Mouse (Mus musculus) embryonic stem cell, embryonic (primary cell): ENCODE measurements around the gene Ak1.

ENCODE experiments used
- CTCF ChIA-PET, 4 experiments: fragments of 300-600 bp in 2 of 4; fragments of 350-600 bp in 2 of 4; sonication (Branson Sonifier 250); formaldehyde crosslinking; loops; one replicate each; lab custom pipeline; 2022; ENCODE audit warnings: inconsistent platforms in 2 of 4; lab: Charles Lee
- POLR2A ChIA-PET, 4 experiments: fragments of 300-600 bp in 2 of 4; fragments of 350-600 bp in 2 of 4; sonication (Branson Sonifier 250); formaldehyde crosslinking; loops; one replicate each; lab custom pipeline; 2022; ENCODE audit warnings: antibody characterized with exemption in 4 of 4, inconsistent platforms in 1 of 4; lab: Charles Lee

Ak1 gene

GRCm38 (mm10) chr2:32610610-32611229, 10.8 kb upstream of the Ak1 start:
- CTCF ChIA-PET: interaction anchor here in 3 of 4 experiments (0.8 to 1.9 kb wide), 12 partner anchors 23 to 298 kb away, joined by 3 to 6 read pairs (median 4); partner anchors contain the start of genes Dpm2 (in 1 of the 3) and Eng (in 1 of the 3)
- POLR2A ChIA-PET: interaction anchor here in 2 of 4 experiments (0.6 to 4.8 kb wide), 14 partner anchors 8 to 117 kb away, joined by 3 to 22 read pairs (median 3); partner anchors contain the start of genes 9430097D07Rik (in 1 of the 2), Fpgs (in 1 of the 2) and Pip5kl1 (in 1 of the 2)

DNA sequence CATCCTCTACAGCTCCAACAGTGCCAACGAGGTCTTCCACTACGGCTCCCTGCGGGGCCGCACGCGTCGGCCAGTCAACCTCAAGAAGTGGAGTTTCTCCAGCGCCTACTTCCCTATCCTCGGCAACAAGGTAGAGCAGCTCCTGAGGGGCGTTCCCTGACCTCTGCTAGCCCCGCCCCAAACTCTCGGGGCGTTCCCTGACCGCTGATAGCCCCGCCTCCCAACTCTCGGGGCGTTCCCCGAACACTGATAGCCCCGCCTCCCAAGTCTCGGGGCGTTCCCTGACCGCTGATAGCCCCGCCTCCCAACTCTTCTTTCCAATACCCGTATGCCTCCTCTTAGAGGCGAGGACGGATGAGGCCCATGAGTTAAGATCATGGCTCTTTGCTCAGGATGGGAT, 9.3 kb upstream of the Ak1 start:
- POLR2A ChIA-PET: interaction anchor here in 3 of 4 experiments (0.5 to 3.5 kb wide), 30 partner anchors 9 to 349 kb away, joined by 3 to 29 read pairs (median 3); partner anchors contain the start of genes Dpm2 (in 1 of the 3), Lrsam1 (in 1 of the 3), Rpl12 (in 1 of the 3) and St6galnac4 (in 1 of the 3)

DNA sequence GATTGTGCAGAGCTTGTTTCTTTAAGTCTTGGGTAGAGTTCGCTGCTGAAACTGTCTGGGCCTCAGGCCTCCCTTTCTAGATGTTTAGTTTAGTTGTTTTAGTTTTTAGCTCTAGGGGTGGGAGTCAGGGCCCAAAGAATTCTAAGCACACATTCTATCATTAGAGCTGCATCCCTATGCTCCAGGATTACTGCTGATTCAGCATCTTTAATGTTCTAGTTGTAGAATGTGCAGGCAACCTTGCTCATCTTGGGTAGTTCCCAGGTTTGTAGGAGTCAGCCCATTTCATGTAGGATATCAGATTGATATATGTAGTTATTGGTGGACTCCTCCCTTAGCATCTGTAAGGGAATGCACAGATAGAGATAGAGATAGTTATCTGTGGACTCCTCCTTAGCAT, 4.4 kb upstream of the Ak1 start:
- CTCF ChIA-PET: interaction anchor here in 2 of 4 experiments (1.0 to 1.3 kb wide), 2 partner anchors 14 to 34 kb away, joined by 3 to 5 read pairs; no protein-coding TSS in a partner anchor
- POLR2A ChIA-PET: interaction anchor here in 2 of 4 experiments (0.6 to 1.7 kb wide), 7 partner anchors 8 to 83 kb away, joined by 3 to 7 read pairs (median 4); partner anchors contain the start of gene St6galnac4 (in 1 of the 2)

More for the DNA sequence above, 9.3 kb upstream of the Ak1 start:
- CTCF ChIA-PET: interaction anchor here (0.5 to 1.5 kb wide), 32 partner anchors 9 to 396 kb away, joined by 3 to 14 read pairs (median 4); partner anchors contain the start of genes Dpm2 (in 1 of the 4) and Pip5kl1 (in 1 of the 4)

DNA sequence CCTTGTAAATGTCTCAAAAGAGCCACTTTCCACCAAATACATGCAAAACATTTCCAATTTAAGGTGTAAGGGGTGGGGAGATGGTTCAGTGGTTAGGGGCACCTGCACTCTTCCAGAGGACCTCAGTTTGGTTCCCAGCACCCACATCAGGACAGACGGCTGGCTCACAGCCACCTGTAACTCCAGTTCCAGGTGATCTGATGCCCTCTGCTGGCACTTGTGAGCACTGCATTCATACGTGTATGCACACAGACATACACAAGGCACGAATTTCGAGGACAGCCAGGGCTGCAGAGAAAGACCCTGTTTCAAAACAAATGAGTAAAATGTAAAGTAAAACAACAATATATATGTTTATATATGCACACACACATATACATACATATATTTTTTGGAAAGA, 4.0 kb upstream of the Ak1 start:
- POLR2A ChIA-PET: interaction anchor here in 3 of 4 experiments (0.6 to 3.0 kb wide), 5 partner anchors 9 to 128 kb away, joined by 3 to 20 read pairs (median 7); no protein-coding TSS in a partner anchor

DNA sequence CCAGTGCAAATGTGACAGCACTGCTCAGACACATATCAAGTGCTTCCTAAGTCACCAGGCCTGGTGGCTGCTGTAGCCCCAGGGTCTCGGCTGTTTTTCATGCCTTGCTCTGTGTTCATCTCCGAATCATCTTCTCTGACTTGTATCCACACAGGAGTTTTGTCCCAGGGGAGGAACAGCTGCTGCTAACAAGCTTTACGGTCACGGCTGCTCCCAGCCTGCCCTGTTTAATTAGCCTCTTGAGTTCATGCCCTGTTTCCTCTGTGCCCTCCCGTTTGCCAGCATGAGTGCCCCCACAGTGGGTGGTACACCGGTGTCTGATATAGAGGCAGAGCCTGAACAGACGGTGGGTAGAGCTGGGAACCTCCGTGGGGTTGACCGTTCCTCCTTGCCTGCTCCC, 3.5 kb upstream of the Ak1 start:
- CTCF ChIA-PET: interaction anchor here in 2 of 4 experiments (0.9 to 1.4 kb wide), 3 partner anchors 10 to 71 kb away, joined by 3 to 6 read pairs (median 4); no protein-coding TSS in a partner anchor
- POLR2A ChIA-PET: interaction anchor here in 3 of 4 experiments (0.6 to 3.0 kb wide), 5 partner anchors 8 to 128 kb away, joined by 3 to 20 read pairs (median 4); no protein-coding TSS in a partner anchor

More for the DNA sequence above, 4.0 kb upstream of the Ak1 start:
- CTCF ChIA-PET: interaction anchor here in 1 of 4 experiments (1.4 kb wide), 1 partner anchor 72 kb away, joined by 3 read pairs; no protein-coding TSS in a partner anchor

DNA sequence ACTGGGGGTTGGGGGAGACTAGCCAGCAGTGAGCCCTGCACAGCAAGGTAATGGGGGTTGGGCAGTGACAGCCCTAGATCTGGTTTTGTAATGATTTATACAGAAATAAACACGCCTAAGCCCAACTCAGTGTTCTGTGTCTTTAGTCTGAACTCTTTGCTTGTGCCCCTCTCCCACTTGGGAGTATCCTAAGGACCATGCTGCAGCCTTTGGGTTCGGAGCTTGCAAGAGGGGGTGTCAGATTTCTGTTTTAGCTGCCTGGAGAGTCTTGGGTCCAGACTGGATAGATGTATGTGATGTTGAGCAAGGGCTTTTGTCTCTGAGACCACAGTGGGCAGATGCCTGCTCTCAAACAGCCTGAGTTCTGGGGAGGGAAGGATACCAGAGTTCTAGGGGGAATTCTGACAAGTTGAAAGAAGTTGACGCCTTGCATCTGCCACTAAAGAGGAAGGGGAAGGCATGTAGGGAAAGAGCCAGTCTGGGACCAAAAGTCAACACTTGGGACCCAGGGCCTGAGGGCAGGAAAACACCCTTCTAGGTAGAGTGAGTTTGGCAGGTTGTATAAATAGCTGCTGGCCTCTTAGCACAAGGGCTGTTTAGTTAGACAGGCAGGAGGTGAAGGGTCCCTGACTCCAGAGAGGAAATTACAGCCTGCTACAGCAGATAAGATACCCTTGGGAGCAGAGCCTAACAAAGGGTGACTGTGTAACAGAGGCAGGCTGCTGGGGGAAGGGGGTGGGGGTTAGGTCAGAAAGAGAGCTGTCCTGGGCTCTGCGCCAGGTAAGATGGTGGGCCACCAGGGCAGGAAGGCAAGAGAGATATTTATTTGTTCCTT, 659 bp upstream of the Ak1 start:
- ChIA-PET POLR2A (interaction anchor here in 2 of 4 experiments (0.5 to 3.0 kb wide), 6 partner anchors 7 to 448 kb away, joined by 3 to 20 read pairs (median 4); no protein-coding TSS in a partner anchor), CTCF (interaction anchor here in 2 of 4 experiments (0.6 to 0.8 kb wide), 2 partner anchors 11 to 17 kb away, joined by 3 read pairs; no protein-coding TSS in a partner anchor)

GRCm38 (mm10) chr2:32624111-32624748, 2.7 kb downstream of the Ak1 start:
- POLR2A ChIA-PET: interaction anchor here in 3 of 4 experiments (0.6 to 3.5 kb wide), 32 partner anchors 8 to 389 kb away, joined by 3 to 14 read pairs (median 4); partner anchors contain the start of gene Eng (in 1 of the 3)

GRCm38 (mm10) chr2:32625212-32625872, 3.8 kb downstream of the Ak1 start:
- CTCF ChIA-PET: interaction anchor here in 3 of 4 experiments (0.5 to 3.2 kb wide), 17 partner anchors 9 to 506 kb away, joined by 3 to 14 read pairs (median 3); partner anchors contain the start of gene St6galnac4 (in 1 of the 3)
- POLR2A ChIA-PET: interaction anchor here in 3 of 4 experiments (0.7 to 12.3 kb wide), 30 partner anchors 10 to 390 kb away, joined by 3 to 115 read pairs (median 4); partner anchors contain the start of genes Eng (in 2 of the 3), Lrsam1 (in 1 of the 3), Rpl12 (in 1 of the 3) and St6galnac4 (in 1 of the 3)

More at GRCm38 (mm10) chr2:32624111-32624748, 2.7 kb downstream of the Ak1 start:
- CTCF ChIA-PET: interaction anchor here (0.7 to 3.2 kb wide), 9 partner anchors 8 to 133 kb away, joined by 3 to 14 read pairs (median 4); partner anchors contain the start of gene Tor2a (in 1 of the 4)

DNA sequence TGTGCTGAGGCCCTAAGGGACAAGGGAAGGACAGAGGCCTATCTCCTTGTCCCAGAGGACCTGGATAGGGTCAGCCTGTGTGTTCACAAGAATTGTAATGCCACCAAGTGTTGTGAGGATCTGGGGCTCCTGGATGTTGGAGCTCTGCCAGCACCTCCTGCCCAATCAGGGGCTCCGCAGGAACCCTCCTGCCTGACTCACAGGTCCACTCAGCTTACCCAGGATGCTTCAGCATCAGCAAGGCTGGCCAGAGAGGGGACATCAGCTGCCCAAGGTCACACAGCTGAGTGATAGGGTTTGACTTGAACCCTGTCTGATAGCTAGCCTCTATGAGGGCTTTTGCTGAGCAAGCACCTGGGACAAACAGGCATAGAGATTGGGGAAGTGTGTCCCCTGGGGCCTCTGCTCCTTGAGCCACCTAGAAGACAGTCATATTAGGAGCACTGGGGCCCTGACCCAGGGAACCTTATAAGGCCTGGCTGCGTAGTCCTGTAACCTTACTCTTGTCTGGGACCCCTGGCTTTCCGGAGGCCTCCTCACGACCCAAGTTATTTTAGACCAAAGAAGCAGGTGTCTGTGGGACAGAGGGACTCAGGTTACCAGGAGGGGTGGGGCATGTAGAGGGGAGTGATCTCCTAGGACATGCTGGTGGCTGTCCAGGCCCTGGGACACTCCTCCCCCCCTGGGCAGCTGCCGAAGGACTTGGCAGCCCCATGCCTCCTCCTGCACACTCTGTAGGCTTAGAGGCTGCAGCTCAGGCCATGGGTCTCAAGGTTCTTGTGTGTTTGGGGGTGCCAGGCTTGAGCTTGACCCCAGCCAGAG, 4.5 kb downstream of the Ak1 start:
- ChIA-PET CTCF (interaction anchor here in 3 of 4 experiments (0.5 to 3.2 kb wide), 17 partner anchors 11 to 517 kb away, joined by 3 to 14 read pairs (median 3); partner anchors contain the start of genes Pip5kl1 (in 1 of the 3) and St6galnac4 (in 1 of the 3)), POLR2A (interaction anchor here in 3 of 4 experiments (0.7 to 12.3 kb wide), 22 partner anchors 11 to 335 kb away, joined by 3 to 115 read pairs (median 4); partner anchors contain the start of genes Eng (in 2 of the 3), Lrsam1 (in 1 of the 3), Rpl12 (in 1 of the 3) and Tor2a (in 1 of the 3))

DNA sequence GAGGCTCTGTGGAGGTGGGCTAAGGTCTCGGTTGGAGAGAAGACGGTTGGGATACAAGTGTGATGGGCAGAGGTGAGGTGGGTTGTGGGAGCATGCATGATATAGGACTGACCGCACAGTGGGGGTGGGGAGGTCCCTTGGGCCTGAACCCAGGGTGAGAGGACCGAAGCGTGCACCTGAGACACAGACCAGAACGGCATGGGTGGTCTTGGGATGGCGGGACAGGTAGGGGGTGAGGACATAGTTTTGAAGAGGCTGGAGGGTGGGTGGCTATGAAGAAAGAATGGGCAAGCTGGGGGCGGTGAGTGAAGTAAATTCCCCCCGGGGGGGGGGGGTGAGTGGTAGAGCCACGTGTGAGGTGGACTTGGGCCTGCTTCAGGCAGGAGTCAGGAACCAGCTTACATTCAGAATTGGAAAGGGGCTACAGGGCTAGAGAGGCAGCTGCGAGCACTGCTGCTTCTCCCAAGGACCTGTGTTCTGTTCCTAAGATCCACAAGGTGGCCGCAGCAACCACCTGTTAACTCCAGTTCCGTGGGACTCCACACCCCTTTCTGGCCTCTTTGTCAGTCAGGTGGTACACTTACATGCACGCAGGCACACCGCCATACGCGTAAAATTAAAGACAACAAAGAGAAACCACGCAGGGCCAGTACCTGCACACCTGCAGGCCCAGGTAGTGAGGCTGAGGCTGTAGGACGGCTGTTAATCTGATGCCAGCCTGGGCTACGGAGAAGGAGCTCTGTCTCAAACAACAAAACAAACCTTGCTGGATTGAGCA, 5.9 kb downstream of the Ak1 start:
- CTCF ChIA-PET: interaction anchor here (0.6 to 2.2 kb wide), 15 partner anchors 10 to 1813 kb away, joined by 3 to 18 read pairs (median 4); partner anchors contain the start of gene Pip5kl1 (in 1 of the 4)
- POLR2A ChIA-PET: interaction anchor here (0.5 to 12.3 kb wide), 41 partner anchors 8 to 334 kb away, joined by 3 to 115 read pairs (median 4); partner anchors contain the start of genes Eng (in 3 of the 4), Lrsam1 (in 1 of the 4), Rpl12 (in 1 of the 4) and Tor2a (in 1 of the 4)

- ChIA-PET POLR2A (interaction anchor here (0.6 to 12.3 kb wide), 59 partner anchors 8 to 333 kb away, joined by 3 to 115 read pairs (median 4); partner anchors contain the start of genes Eng (in 3 of the 4), Dpm2 (in 1 of the 4), Fam102a (in 1 of the 4) and Fpgs (in 1 of the 4)), CTCF (interaction anchor here (0.6 to 2.2 kb wide), 23 partner anchors 9 to 1814 kb away, joined by 3 to 18 read pairs (median 4); partner anchors contain the start of gene Tor2a (in 2 of the 4))
Observed at GRCm38 (mm10) chr2:32628044-32628550, 6.5 kb downstream of the Ak1 start.

- ChIA-PET POLR2A (interaction anchor here (0.6 to 12.3 kb wide), 73 partner anchors 8 to 502 kb away, joined by 3 to 115 read pairs (median 5); partner anchors contain the start of genes Eng (in 3 of the 4), Lrsam1 (in 2 of the 4), Rpl12 (in 2 of the 4) and 9430097D07Rik (in 1 of the 4)), CTCF (interaction anchor here (0.5 to 2.2 kb wide), 29 partner anchors 9 to 354 kb away, joined by 3 to 18 read pairs (median 4); partner anchors contain the start of genes Tor2a (in 2 of the 4), Eng (in 1 of the 4) and Pip5kl1 (in 1 of the 4))
Observed at GRCm38 (mm10) chr2:32628729-32629128, 7.2 kb downstream of the Ak1 start.

- ChIA-PET POLR2A (interaction anchor here (0.5 to 12.3 kb wide), 72 partner anchors 8 to 836 kb away, joined by 3 to 115 read pairs (median 5); partner anchors contain the start of genes Eng (in 3 of the 4), Lrsam1 (in 2 of the 4), Rpl12 (in 2 of the 4) and 9430097D07Rik (in 1 of the 4)), CTCF (interaction anchor here (0.6 to 2.2 kb wide), 30 partner anchors 8 to 299 kb away, joined by 3 to 18 read pairs (median 4); partner anchors contain the start of genes Pip5kl1 (in 2 of the 4), Tor2a (in 2 of the 4) and Eng (in 1 of the 4))
Observed at GRCm38 (mm10) chr2:32629276-32629976, 7.9 kb downstream of the Ak1 start.
